Mouse (Mus musculus): ENCODE measurements around the gene Slc8a1.
A peak's percentile ranks its signal among the peaks of the same experiment; 100 is the strongest.

Slc8a1 gene

GRCm38 (mm10) chr17:81424256-81424912 is 313.8 kb downstream of the Slc8a1 start:
- DNase-seq (ENCODE audit: low spot score) = no peak

DNA sequence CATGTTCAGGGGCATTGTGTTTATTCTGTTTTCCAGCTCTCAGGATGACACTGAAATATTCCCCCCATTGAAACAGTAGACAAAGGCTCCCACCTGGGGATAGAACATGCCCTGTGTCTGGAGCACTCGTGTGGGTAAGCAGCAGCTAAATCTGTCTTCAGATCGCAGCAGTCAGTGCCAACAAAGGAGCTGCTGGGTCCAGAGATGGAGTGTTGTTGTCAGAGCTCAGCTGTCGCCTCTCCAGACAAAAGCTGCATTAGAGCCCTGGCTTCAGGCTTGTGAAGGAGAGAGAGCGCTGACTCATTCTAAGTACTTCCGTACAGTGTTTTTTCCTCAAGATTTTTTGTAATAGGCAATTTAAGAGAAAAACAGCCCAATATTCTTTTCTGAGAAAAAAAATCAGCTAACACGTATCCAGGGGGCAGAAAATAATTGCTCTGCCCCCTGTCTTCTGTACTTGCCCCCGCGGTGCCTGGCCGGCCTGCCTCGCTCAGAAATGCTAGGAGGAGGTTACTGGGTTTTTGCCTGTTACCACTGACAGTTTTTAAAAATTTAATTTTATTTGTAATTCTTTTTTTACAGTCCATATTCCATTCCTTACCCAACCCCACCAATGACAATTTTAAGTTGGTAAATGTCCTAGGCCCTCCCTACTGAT is 318.2 kb downstream of the Slc8a1 start:
- peak; percentile 29 for DNase-seq (ENCODE audit: low spot score)

DNA sequence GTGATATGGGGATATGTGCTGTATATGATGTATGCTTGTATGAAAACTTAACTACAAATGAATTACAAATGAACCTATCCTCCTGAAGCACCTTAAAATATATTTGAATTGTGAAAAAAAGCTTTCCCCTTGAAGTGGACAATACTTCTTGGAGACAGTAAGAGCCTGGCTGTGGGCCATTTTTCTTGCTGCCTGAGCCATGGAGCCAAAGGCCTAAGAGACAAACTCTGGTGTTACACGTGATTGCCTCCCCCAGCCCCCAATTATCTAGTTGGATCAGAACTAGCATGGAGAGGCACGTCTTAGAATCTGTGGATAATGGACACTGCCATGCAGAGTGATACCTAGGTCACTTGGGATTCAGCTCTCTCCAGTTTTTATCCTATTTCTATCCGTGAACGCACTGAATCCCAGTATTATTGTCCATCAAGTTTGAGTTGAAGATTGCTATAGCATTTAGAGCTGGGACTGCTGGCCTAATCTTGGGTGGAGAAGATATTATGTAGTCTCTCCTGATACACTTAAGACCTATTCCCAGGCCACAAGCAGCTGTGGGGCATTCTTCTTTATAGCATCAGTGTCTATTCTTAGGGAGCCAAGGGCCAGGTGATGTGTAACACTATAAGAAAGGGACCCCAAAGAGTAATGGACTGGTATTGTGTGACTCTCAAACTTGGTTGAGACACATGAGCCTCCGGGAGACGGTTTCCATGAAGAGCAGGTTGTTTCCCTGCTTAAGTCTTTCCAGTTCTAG is 321.6 kb downstream of the Slc8a1 start:
- no peak for DNase-seq (ENCODE audit: low spot score)

GRCm38 (mm10) chr17:81412736-81413135 is 325.4 kb downstream of the Slc8a1 start:
- DNase-seq (ENCODE audit: low spot score) = no peak

GRCm38 (mm10) chr17:81404225-81404624 is 334.0 kb downstream of the Slc8a1 start:
- no peak for DNase-seq (ENCODE audit: low spot score)

DNA sequence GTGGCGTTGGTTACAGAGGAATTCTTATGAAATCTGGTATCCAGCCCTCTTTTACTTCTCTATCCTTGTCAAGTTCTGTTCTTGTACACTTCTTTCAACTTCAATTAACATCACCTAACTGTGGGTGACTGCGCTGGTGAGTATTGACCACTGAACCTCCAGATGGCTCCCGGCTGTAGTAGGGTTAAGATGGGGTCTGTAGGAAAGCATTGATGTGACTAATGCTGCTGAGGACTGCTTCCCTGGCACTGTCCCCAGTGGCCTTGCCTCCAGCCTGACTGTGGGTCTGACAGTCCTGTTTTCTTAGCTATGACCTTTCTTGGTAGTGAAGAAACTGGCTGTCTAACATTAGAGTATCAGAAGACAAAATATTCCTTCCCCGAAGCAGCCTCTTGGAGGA is 335.1 kb downstream of the Slc8a1 start:
- DNase-seq (ENCODE audit: low spot score) = no peak

- DNase-seq (ENCODE audit: low spot score) = no peak
These were observed 335.5 kb downstream of the Slc8a1 start for GRCm38 (mm10) chr17:81402636-81403035.

DNA sequence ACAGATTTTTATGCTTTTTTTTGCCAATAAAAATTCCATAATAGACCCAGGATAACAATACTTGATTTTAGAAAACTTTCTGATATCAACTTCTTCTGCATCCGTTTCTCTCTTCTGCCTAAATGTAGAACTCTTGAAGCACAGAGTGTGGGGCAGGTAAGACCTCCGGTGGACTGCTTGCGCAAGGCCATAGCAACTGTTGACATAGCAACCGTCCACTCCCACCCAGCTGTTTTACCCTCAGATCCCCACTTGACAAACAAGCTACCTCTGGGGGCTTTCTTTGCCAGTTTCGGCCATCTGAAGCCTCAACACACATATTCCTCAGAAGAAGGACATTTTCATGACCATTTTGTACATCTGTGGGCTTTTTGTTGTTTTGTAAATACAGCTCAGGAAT is 337.8 kb downstream of the Slc8a1 start:
- no peak for DNase-seq (ENCODE audit: low spot score)

DNA sequence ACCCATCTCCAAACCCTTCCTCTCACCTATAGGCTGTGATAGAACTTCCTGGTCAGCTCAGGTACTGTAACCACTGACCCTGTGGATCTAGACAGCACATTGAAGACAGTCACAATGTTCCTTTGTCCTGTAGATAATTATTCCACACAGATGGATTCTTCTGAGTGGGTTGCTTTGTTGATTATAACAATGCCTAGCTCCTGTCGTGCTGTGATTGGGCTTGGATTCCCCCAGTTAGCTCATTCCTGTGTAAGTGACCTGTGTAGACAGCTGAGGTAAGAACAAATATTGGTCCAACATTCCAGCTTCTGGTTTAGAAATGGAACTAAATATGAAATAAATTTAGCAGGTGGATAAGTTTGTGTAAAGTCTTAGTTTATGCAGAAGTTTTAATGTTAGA is 340.7 kb downstream of the Slc8a1 start:
- DNase-seq (ENCODE audit: low spot score) = no peak

DNA sequence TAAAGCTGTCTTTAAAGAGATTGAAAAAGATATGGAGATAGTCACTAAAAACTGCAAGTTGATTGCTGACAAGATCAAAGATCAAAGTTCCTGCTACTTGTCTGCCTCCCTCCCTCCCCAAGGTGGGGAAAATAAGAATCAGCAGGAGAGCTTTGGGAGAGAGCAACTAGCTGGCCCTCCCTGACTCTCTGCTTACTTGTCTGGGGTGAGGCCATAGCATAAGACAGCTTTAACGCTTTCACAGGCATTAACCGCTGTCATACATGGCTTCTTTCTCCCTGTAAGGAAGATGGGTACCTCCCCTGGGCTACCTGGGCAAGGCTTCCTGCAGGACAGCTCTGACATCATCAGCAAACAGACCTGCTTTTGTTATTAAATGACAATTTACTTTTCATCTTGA is 344.1 kb downstream of the Slc8a1 start:
- DNase-seq (ENCODE audit: low spot score) = no peak

DNA sequence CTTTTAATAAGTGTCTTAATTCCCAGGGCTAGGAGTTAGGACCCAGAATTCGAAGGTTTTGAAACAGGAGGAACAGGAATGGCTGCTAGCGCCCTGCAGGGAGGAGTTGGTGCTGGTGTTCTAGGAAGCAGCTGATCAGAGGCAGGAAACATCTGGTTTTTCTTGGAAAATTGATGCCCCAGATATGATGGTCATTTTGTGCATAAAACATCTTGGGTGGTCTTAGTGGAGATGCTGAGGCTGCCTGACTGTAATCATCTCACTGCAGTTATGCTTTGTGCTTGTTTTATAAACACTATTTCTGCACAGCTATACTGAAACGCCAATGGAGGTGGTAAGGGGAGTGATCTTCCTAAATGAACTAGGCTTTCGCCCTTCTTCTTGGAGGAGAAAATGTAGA is 345.1 kb downstream of the Slc8a1 start:
- DNase-seq (ENCODE audit: low spot score) = no peak

- DNase-seq (ENCODE audit: low spot score) = no peak
These were observed 346.7 kb downstream of the Slc8a1 start for GRCm38 (mm10) chr17:81391478-81391877.

- DNase-seq (ENCODE audit: low spot score) = no peak
These were observed 347.4 kb downstream of the Slc8a1 start for GRCm38 (mm10) chr17:81390790-81391189.

- DNase-seq (ENCODE audit: low spot score) = no peak
These were observed 352.1 kb downstream of the Slc8a1 start for GRCm38 (mm10) chr17:81386118-81386517.

GRCm38 (mm10) chr17:81385476-81385875 is 352.7 kb downstream of the Slc8a1 start:
- DNase-seq (ENCODE audit: low spot score) = no peak

- DNase-seq (ENCODE audit: low spot score) = no peak
These were observed 354.7 kb downstream of the Slc8a1 start for GRCm38 (mm10) chr17:81383461-81383860.

- DNase-seq (ENCODE audit: low spot score) = no peak
These were observed 359.7 kb downstream of the Slc8a1 start for GRCm38 (mm10) chr17:81378436-81378835.

DNA sequence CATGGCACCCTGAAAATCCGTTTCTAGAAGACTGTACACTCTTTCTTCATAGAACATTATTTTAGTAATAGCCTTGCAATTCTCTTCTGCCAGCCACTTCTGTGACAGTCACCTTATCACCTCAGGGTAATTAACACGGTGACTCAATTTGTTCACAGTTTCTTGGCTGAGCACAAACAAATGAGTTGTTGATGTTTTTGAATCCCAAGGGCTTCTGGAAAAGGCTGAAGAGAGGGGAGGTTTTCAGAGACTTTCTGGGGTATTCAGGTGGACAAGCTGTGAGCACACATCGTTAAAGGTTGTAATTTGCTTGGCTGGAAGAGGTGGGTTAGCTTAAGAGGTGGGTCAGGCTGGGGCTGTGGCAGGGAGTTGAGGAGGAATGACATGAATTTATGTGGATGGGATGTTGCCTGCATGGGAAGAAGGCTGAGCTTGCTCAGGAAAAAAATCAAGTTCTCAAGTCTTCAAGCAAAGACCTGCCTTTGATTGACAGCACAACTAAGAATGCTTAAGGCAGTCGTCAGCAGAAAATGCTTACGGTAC is 360.3 kb downstream of the Slc8a1 start:
- no peak for DNase-seq (ENCODE audit: low spot score)

GRCm38 (mm10) chr17:81377195-81377594 is 361.0 kb downstream of the Slc8a1 start:
- DNase-seq (ENCODE audit: low spot score) = no peak

DNA sequence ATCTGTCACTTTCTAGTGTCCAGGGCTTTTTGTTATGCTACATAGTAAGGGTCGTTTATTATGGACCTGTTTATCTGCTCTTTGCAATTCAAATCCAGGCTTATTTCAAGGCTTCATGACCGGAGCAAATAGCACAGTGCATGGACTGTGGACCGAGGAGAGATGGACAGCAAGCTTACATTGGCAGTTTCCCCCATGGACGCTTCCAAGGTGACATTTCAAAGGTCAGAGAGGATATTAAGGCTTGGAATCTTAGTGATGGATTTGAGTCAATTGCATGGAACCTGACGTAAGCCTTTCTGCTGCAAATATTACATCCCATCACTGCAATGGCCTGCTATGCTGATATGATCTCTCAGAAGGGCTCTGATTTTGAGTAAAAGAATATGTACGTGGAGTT is 362.3 kb downstream of the Slc8a1 start:
- no peak for DNase-seq (ENCODE audit: low spot score)

DNA sequence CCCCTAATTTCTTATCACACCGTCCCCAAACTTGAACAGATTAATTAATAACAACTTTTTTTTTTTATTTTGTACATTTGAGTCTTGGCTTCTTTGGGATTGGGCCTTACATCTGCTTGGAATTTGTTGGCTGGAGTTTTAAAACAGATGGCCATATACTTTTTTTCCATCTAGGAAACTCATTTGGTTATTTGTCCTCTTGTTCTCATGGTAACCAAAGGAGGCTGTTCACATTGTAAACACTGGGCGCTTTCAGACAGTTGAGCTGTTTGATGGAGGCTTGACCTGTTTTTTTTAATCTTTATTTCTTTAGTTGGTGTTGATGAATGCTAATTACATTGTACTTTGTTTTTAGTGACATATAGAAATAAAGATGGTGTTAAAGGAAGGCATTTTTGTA is 369.1 kb downstream of the Slc8a1 start:
- no peak for DNase-seq (ENCODE audit: low spot score)

DNA sequence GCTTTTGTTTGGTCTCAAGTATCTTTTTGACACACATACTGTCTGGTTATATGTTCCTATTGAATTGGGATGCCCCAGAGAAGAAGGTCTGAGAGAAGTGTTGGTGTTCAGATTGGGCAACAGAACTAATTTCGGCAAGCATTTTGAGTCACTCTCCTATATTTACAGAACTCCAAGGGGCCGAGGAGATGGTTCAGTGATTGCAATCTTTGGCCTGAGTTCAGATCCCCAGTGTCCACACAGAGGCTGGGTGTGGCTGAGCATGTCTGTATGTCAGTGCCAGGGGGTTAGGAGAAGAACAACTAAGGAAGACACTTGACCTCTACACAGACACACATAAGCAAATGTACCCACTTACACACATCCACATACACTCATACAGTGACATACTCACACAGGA is 369.7 kb downstream of the Slc8a1 start:
- no peak for DNase-seq (ENCODE audit: low spot score)

GRCm38 (mm10) chr17:81363368-81363767 is 374.8 kb downstream of the Slc8a1 start:
- no peak for DNase-seq (ENCODE audit: low spot score)
